Mouse (Mus musculus) c-Kit-positive CD71-positive TER-119-negative erythroid progenitor cells, embryonic 14.5 days (primary cell): ENCODE measurements around the gene Mbtps2.
A peak's percentile ranks its signal among the peaks of the same experiment; 100 is the strongest.

Experiments
- DNase-seq: peaks from one replicate; pipeline ENCODE4 v3.0.0-alpha.2; 2013; ENCODE audit warnings: low read depth

Mbtps2 gene

DNA sequence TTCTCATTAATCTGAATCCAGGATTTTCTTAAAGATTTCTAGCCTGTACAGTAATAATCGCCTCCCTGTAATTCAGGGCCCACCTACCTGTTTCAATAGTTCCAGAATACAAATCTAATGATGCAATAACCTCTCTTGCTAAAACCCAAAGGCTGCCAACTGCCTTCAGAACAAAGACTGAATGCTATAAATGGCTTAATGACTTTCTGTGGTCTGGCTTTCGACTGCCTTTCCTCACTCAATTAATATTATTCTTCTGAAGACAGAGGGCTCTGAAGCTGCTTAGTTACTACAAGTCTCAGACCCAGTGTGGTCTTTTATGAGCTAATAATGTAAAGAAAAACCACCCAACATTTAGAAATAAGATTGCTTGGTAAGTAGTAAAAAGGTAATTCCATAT is 96.6 kb downstream of the Mbtps2 start:
- no peak for DNase-seq

DNA sequence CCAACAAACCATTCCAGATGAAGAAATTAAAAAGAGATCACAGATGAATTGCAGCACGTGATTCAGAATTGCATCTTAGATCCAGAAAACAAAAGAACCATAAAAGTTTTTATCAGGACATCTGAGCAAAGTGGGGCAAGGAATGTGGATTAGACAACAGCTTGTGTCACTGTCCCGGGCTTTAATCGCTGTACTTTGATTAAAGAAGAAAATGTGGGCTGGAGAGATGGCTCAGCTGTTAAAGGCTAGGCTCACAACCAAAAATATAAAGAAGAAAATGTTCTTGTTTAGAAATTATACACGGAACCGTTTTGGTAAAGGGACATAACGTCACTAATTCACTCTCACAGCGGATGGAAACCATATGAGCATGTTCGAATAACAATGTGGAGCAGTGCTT is 98.5 kb downstream of the Mbtps2 start:
- DNase-seq, result no peak

DNA sequence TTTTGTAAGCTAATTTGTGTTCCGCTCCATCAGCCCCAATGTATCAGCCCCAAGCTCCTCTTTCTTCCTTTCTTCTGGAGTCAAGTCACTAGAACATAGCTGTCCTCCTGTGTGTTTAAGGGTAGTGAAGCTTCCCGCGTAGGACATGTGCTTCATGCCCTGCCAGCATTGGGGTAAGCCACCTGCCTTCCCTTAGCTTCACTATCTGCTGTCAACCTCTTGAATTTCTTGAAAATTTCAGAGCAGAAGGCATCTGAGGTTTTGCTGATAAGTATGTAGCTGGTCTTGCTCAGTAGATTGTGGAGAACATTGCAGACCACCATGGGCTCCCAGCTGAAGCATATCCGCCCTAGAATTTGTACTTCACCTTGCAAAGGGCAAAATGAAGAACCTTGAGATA is 105.4 kb downstream of the Mbtps2 start:
- DNase-seq, result no peak

DNA sequence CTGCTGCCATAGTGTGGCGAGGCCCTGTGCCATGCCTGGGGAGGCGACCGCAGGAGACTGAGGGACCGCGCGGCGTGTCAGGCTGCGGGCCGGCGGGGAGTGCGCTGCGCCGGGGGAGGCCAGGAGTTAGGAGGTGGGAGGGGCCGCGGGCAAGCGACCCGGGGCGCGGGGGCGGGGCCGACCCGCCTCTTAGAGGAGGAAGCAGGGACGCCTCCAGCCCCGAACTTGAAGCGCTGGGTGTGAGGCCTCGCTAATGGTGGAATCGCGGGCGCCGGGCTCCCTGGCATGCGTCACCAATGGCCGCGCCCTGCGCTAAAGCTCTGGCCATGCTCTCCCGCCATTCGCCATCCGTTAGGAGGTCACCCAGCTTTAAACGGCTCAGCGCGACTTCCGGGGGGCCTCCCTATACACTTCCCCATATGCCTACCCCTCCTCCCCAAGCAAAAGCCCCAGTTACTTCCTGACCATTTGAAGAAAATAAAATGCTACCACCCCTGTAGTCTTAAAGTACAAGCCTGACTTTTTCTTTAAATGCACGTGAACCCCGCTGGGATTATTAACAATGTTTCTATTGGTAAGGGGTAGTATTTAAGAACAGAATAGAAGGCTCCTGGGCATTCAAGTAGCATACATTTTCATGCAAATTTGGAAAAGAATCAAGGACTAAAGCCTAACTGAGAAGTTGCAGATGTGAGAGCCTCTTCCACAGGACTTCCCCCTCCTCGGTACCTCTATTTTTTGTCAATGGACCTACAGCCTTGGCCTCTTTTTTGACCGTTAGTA is 106.4 kb downstream of the Mbtps2 start, which contains the start of gene Sms:
Sms (minus strand) TSS at position 344 of the 783 bp plus-strand sequence.
- peak; percentile 48 for DNase-seq

DNA sequence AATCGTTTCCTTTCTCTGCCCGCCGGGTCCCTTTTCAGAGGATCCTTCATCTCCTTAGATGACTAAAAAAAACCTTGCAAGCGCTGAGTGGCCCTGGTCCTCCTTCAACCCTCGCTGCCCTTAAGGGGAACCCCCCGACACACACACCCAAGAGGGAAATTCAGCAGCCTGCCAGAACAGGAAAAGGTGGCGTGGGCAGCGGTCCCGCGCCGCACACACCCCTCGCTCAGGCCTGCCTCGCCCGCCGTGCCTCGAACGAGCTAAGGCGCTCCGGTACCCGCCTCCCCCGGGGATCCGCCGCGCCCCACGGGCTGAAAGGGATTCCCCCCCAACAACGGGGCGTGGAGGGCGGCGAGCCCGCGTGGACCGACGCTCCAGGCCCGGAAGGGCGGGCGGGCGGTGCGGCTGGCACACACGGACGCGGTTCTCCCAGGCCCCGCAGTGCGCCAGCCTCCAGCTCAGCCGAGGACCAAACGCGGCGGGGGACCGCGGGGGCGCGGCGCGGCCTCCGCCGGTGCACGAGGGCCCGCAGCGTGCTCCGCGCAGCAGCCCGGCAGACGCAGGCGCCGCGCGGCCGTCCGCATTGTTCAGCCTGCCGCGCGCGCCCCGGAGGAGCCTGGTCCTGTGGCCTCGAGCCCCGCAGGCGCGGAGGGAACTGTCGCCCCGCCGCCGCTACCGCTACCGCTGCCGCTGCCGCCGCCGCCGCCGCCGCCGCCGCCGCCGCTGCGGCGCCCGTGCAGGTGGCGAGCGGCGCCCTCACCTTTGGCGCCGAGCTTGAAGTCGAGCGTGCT is 107.2 kb downstream of the Mbtps2 start:
- no peak for DNase-seq

DNA sequence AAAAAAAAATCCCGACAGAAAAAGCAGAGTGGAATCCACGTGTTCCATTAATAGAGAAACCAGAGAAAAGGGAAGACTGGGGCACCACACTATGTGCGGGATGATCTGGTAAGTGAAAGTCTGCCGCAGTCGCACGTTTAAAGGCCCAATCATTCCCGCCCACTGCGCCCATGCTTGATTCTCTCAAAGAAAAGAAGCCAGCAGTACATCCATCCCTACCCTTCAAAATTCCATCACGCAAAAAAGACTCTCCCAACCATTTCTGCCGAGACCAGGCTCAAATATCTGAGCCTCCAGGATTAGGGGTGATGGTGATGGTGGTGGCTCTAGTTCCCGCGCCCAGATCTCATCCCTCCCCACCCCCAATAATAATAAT is 107.8 kb downstream of the Mbtps2 start:
- DNase-seq, result no peak

DNA sequence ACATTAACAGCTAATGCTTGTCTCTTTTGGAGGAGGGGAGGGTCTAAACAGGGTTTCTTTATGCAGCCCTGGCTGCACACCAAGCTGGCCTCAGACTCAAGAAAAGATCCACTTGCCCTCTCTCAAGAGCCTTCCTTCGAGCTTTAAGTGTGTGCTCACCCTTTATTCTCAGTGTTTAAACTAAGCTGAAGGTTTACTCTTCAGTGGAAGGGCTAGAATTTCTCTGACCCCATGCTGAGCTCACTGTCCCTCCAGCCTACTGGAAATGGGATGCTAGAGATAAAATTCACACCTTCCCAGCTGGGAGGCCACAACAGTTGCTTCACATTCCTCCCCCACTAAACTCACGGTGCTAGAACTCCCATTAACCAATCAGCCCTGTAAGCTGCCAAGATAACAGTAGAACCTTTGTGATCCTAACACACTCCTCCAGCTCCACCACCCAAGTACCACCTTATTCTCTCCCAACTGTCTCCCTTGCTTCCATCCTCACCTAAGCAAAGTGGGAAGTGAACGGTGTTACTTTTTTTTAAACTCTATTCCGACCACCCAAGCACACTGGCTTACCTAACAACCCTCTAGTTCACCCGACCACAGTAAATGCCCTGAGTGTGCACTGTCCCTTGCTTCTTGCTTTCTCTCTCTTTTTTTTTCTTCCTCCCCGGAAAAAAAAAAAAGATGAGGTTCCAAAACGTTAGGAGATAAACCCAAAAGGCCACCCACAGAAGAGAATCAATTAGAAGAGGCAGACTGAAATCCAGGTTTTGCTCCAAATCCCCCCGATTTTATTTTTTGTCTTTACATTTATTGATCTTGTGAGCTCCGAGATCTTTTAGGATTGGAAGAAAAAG is 108.4 kb downstream of the Mbtps2 start:
- DNase-seq, result no peak

DNA sequence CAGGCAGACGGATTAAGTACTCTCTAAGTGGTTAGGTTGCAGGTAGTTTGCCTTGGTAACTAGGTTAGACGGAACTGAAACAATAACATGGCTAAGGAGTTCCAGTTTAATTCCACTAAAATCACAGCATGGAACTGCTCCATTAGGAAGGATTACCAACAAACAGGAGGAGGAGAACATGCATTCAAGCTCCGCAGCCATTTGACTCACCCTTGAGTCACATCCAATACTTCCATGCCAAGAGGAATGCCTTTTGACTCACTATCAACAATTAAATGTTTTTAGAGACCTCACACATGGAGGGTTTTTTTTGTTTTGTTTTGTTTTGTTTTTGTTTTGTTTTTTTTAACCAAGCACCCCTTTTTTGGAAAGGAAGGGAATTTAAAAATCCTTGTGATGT is 109.7 kb downstream of the Mbtps2 start:
- no peak for DNase-seq

DNA sequence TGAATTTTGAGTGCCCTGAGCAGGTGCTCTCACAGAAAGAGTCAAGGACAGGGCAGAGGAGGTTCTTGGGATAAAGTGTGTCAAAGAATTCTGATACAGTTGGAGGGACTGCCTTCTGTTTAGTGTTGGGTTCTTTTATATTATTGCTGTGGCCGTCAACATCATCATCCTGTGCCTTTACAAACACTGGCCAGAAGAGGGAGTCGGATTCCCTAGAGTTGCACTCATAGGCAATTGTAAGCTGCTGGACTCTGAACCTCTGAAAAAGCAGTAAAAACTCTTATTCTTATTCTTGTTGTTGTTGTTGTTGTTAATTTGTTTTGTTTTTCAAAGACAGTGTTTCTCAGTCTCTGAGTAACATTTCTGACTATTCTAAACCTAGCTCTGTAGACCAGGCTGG is 111.8 kb downstream of the Mbtps2 start:
- no peak for DNase-seq
